Mouse (Mus musculus) hindbrain, postnatal 0 days (tissue): ENCODE measurements at regions not wholly inside any gene's neighbourhood (a gene's known extent, or its start where the extent isn't known, plus 50 kb on each side); places are given as distances from the start of the nearest gene placed in this dataset.
"Not testable (repeated sequence)": the region's sequence is repeated elsewhere in the genome, so short reads cannot be mapped to it uniquely, and the experiment has no call there.

Source experiments
- ATAC-seq: fragments of 200-750 bp; cut with Nextera tagmentation; 2 replicates; pipeline ENCODE4 v1.8.0; 2017; ENCODE audit warnings: mild to moderate bottlenecking, moderate TSS enrichment, moderate library complexity
- DNase-seq: peaks from one replicate; pipeline ENCODE4 v3.0.0-alpha.2; 2015; ENCODE audit warnings: low spot score
- H3K27ac ChIP-seq: fragments of 300-500 bp; sonication (generic); 2 replicates; pipeline ENCODE4 v1.5.1; 2014; ENCODE audit warnings: mild to moderate bottlenecking
- H3K27me3 ChIP-seq: fragments of 300-500 bp; sonication (generic); 2 replicates; pipeline ENCODE4 v1.6.1; 2014; ENCODE audit warnings: low read length, mixed read lengths; ENCODE audit not compliant: insufficient read depth
- H3K36me3 ChIP-seq: fragments of 300-500 bp; sonication (generic); 2 replicates; pipeline ENCODE4 v1.6.1; 2014; ENCODE audit warnings: low read length, mixed read lengths; ENCODE audit not compliant: insufficient read depth
- H3K4me1 ChIP-seq: fragments of 300-500 bp; sonication (generic); 2 replicates; pipeline ENCODE4 v1.6.1; 2014; ENCODE audit warnings: antibody characterized with exemption, low read length, mixed read lengths; ENCODE audit not compliant: insufficient read depth
- H3K4me2 ChIP-seq: fragments of 300-500 bp; sonication (generic); 2 replicates; pipeline ENCODE4 v1.6.1; 2014; ENCODE audit warnings: low read depth, mild to moderate bottlenecking, low read length, moderate library complexity, mixed read lengths
- H3K4me3 ChIP-seq: fragments of 300-500 bp; sonication (generic); 2 replicates; pipeline ENCODE4 v1.5.1; 2014; ENCODE audit warnings: low read length
- H3K9ac ChIP-seq: fragments of 300-500 bp; sonication (generic); replicated peaks from 2 replicates; pipeline ENCODE4 v1.6.1; 2014; ENCODE audit warnings: mild to moderate bottlenecking, low read length, moderate library complexity, mixed read lengths
- H3K9me3 ChIP-seq: fragments of 300-500 bp; sonication (generic); 2 replicates; pipeline ENCODE4 v1.6.1; 2016; ENCODE audit warnings: low read length, mixed read lengths
- CTCF ChIP-seq: IDR thresholded peaks from 2 replicates; pipeline ENCODE4 v1.5.1; 2016; ENCODE audit warnings: antibody characterized with exemption, control low read depth, low read depth
- WGBS: fragments of 180-500 bp; shearing (Covaris S2); extraction: QIAGEN DNeasy Blood & Tissue Kit; methylation state at CpG from one replicate; pipeline ENCODE4 v1.1.7; 2014; 5-methylcytosine and 5-hydroxymethylcytosine counted together

GRCm38 (mm10) chr2:116526203-116526602 is 352.3 kb upstream of the Tmco5 start:
- not testable (repeated sequence) for H3K4me2 ChIP-seq, H3K27me3 ChIP-seq, H3K36me3 ChIP-seq, ATAC-seq, H3K9me3 ChIP-seq, H3K9ac ChIP-seq, DNase-seq, H3K4me1 ChIP-seq, H3K4me3 ChIP-seq, H3K27ac ChIP-seq
- WGBS: 86% methylated on average over 1 of the region's 3 CpGs

- 80% methylated on average over 1 of the region's 1 CpGs for WGBS
- Histone ChIP-seq H3K27ac (no peak overlapping the region), H3K4me2 (no peak overlapping the region), H3K27me3 (no peaks in the 10 kb centered on the region), H3K9me3 (0 out of 2 replicates have a peak, but pooled peaks cover 7% of the 10 kb centered on the region), H3K4me3 (no peak overlapping the region), H3K4me1 (no peaks in the 10 kb centered on the region), H3K36me3 (no peaks in the 10 kb centered on the region), H3K9ac (no peak overlapping the region)
- TF ChIP-seq CTCF: no peak
- DNase-seq: no peak
- no peak for ATAC-seq
Observed at GRCm38 (mm10) chr2:116536453-116536852, 342.0 kb upstream of the Tmco5 start.

GRCm38 (mm10) chr2:116559350-116559749 is 319.1 kb upstream of the Tmco5 start:
- no peaks in the 10 kb centered on the region for H3K4me1 ChIP-seq
- TF ChIP-seq CTCF: no peak

GRCm38 (mm10) chr2:116583989-116584388 is 294.5 kb upstream of the Tmco5 start:
- TF ChIP-seq CTCF: no peak
- ATAC-seq (no peak), DNase-seq (no peak)
- Histone ChIP-seq H3K27ac (no peak overlapping the region), H3K9ac (no peak overlapping the region), H3K4me2 (no peak overlapping the region), H3K4me1 (no peaks in the 10 kb centered on the region), H3K36me3 (no peaks in the 10 kb centered on the region), H3K9me3 (no peaks in the 10 kb centered on the region), H3K27me3 (no peaks in the 10 kb centered on the region), H3K4me3 (no peak overlapping the region)
- 59% methylated on average over 2 of the region's 2 CpGs for WGBS

More at GRCm38 (mm10) chr2:116559350-116559749, 319.1 kb upstream of the Tmco5 start:
- H3K9me3 ChIP-seq: no peaks in the 10 kb centered on the region
- no peak overlapping the region for H3K27ac ChIP-seq
- DNase-seq: no peak
- no peak overlapping the region for H3K4me3 ChIP-seq
- no peaks in the 10 kb centered on the region for H3K36me3 ChIP-seq
- H3K27me3 ChIP-seq: no peaks in the 10 kb centered on the region
- H3K4me2 ChIP-seq: no peak overlapping the region
- no peak for ATAC-seq
- no peak overlapping the region for H3K9ac ChIP-seq

- Histone ChIP-seq H3K4me3 (no peak overlapping the region), H3K9me3 (no peaks in the 10 kb centered on the region), H3K27ac (no peak overlapping the region), H3K9ac (no peak overlapping the region), H3K4me1 (no peaks in the 10 kb centered on the region), H3K27me3 (no peaks in the 10 kb centered on the region), H3K36me3 (no peaks in the 10 kb centered on the region), H3K4me2 (no peak overlapping the region)
- DNase-seq (no peak), ATAC-seq (no peak)
- WGBS: 77% methylated on average over 11 of the region's 11 CpGs
- TF ChIP-seq CTCF: no peak
Observed at GRCm38 (mm10) chr2:116586203-116586959, 292.1 kb upstream of the Tmco5 start.

GRCm38 (mm10) chr2:116605869-116606268 is 272.6 kb upstream of the Tmco5 start:
- Histone ChIP-seq H3K4me3 (no peak overlapping the region), H3K9ac (no peak overlapping the region), H3K4me2 (no peak overlapping the region), H3K27ac (no peak overlapping the region), H3K4me1 (no peaks in the 10 kb centered on the region), H3K36me3 (no peaks in the 10 kb centered on the region), H3K9me3 (no peaks in the 10 kb centered on the region), H3K27me3 (no peaks in the 10 kb centered on the region)
- WGBS: 36% methylated on average over 5 of the region's 5 CpGs
- TF ChIP-seq CTCF: no peak
- no peak for ATAC-seq
- no peak for DNase-seq

- H3K9ac ChIP-seq: no peak overlapping the region
- WGBS: 79% methylated on average over 5 of the region's 5 CpGs
Observed at GRCm38 (mm10) chr2:116639935-116640334, 238.6 kb upstream of the Tmco5 start.

More at GRCm38 (mm10) chr2:116639935-116640334, 238.6 kb upstream of the Tmco5 start:
- TF ChIP-seq CTCF: no peak
- Histone ChIP-seq H3K27ac (no peak overlapping the region), H3K4me2 (no peak overlapping the region), H3K27me3 (no peaks in the 10 kb centered on the region), H3K9me3 (no peaks in the 10 kb centered on the region), H3K4me1 (no peaks in the 10 kb centered on the region), H3K36me3 (no peaks in the 10 kb centered on the region), H3K4me3 (no peak overlapping the region)
- no peak for ATAC-seq
- no peak for DNase-seq
